Mouse (Mus musculus) natural killer cell, adult 2 months (primary cell): ENCODE measurements around the gene Gzmm.

Experiments used
- DNase-seq, 2 experiments: peaks; one replicate each; pipeline ENCODE4 v3.0.0; 2022; ENCODE audit warnings: low spot score in 2 of 2

The Gzmm gene

DNA sequence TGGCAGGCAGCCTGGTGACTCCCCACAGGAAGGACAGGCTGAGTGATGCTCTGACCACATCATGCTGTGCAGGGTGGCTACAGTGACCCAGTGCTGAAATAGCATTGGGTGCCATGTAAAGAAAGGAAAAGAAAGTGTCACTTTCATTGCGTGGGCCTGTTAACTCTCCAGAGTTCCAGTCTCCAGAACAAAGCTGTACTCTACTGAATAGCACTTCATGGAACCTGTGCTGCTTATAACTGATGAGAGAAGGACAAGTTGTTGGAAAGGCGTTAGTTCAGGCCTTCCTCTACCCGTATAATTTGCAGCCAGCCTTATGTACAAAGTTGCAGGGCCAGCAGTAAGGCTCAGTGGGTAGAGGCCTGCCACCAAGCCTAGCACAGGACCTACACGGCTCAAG, at the start of gene Gzmm:
Gzmm (plus strand) TSS at position 301 of the 400 bp plus-strand sequence.
- DNase-seq = no peak

DNA sequence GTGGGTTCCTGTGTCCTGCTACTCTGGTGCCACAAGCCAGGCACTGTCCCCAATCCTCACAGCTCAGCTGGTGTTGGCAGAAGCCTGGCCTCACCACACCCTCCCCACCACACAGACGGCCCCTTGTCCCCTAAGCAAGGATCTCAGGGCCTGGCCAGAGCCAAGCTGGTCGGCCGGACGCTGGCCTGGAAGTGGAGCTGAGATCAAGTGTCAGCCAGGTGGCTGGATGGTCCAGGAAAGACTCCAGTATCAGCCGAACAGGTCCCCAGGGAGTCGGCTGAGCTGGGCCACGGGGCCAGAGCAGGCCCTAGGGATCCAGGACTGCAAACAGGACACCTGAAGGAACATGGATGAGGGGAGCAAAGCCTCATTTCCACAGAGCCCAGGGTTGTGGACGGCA, 43.1 kb upstream of the Gzmm start, which contains the start of gene Odf3l2:
Odf3l2 (minus strand) TSS at position 28 of the 400 bp plus-strand sequence.
- DNase-seq = no peak

DNA sequence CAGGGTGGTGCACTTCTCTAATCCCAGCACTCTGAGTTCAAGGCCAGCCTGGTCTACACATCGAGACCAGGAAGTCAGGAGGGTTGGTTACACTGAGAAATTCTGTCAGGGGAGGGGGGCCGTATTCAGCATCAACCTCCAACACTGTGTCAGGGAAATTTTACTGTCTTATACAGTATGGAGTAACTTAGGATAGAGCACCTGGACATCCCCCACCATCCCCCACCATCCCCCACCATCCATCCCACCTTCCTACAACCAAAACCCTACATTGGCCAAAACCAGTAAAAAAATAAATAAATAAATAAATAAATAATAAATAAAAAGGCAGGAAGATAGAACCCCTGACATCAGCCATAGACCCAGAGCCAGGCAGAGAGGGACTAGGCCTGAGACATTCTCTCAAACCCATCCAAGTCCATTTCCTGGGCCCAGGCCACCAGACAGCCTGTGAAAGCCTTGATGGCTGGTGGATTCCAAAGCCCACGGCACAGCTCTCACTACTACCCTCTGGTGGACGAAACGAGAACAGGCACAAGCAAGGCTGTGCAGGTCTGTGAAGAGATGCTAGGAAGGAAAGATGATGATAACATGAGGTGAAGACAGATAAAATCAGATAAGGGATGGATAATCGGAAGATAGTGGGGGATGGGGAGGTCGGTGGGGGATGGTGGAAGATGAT, 39.6 kb upstream of the Gzmm start:
- peak; percentile 45 to 56 for DNase-seq

DNA sequence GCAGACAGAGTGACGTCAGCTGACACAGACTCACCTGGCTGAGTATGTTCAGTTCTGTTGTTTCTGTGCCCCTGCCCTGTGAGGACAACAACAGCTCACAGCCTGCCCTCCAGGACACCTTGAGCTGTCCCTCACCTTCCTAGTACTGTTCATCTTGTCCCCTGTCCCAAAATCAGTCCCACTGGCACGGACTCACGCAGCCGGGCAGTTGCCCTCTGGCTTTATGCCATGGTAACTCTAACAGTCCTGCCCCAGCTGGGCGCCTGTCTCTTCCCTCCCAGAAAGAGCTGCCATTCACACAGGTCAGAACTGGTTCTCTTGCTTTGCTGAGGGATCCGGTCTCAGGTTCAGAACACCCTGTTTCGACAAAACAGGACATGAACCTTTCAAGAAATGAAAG, 36.0 kb upstream of the Gzmm start:
- DNase-seq = no peak

DNA sequence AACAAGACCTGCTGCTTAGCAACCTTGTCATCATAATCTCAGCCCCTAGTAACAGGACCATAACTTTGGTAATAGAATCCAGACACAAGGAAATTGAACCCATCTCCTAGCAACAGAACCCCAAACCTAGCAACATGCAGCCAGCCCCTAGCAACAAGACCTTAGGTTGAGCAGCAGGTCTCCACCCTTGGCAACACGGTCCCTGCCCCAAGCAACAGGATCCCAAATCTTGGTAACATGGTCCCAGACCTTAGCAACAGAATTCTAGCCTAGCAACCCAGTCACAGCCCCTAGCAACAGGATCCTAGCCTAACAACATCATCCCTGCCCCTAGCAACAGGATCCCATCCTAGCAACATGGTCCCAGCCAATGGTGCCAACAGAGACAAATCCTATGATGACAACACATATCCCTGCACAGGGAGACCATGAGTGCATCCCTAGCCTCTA, 33.8 kb upstream of the Gzmm start:
- no peak for DNase-seq

DNA sequence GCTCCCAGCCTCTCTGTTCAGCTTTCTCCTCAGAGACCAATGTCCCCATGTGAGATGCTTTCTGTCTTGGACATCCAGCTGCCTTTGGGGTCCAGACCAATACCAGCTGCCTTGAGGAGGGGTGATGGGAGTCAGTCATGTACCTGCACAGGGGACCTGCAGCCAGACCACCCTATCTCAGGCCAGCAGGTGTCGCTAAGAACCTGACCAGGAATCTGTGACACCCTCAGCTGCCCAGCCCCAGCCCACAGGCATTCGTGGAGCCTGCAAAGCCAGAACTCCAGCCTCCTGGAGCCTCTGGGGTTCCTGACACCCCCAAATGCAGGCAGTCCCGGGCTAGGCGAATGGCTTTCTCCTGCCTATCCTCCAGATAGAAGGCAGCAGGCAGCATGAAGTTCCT, 30.0 kb upstream of the Gzmm start:
- no peak for DNase-seq

DNA sequence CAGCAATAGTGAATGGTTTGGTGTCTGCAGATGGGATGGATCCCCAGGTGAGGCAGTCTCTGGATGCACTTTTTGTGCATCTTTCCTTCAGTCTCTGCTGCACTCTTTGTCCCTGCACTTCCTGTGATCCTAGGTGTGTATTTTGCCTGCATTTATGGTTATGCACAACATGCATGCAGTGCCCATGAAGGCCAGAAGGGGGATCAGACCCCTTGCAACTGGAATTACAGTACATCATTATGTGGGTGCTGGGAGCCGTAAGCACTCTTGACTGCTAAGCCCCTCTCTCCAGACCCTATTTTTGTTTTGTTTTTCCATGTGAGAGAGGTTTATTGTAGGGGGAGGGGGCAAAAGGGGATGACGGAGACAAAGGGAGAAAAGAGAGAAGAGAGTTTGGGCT, 28.5 kb upstream of the Gzmm start:
- DNase-seq = no peak

DNA sequence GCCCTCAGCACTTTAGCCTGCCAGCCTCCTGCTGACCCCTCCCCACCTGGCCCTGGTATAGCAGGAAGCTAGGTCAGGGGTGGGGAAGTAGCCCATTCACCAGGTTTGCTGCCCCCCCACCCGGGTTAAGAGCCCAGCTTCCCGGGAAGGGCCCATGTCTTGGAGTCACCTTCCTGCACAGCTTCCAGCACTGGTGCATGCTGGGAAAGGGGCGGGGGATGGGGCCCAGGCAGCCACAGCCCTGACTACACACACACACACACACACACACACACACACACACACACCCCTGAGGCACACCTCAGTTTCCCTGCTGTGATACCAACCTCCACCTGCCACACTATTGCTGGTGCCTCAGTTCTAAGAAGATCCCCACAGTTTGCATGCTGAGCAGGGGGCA, 27.0 kb upstream of the Gzmm start:
- no peak for DNase-seq

DNA sequence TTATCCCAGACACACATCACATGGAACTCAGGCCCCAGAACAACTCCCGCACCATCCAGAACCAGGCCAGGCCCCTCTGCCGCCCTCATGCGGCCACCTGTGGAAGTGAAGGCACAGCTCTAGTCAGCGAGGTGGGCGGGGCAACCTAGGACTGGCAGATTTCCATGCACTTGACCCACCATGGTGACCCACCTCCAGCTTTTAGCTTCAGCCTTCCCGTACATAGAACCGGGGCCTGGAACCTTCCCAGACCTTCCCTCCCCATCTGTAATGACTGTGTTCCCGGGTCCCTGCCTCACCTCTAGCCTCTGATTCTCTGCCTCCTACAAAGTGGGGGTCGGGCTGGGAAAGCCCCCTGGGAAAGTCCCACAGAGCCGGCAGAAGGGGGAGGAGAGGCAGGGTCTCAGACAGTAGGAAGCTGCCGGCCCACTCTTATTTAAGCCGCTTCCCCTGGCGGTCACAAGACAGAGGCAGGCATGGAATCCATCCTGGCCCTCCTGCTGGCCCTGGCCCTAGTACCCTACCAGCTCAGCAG, 24.6 kb upstream of the Gzmm start, which contains the start of gene Madcam1:
Madcam1 (plus strand) TSS at position 429 of the 535 bp plus-strand sequence.
- DNase-seq = peak; percentile 62 to 74

DNA sequence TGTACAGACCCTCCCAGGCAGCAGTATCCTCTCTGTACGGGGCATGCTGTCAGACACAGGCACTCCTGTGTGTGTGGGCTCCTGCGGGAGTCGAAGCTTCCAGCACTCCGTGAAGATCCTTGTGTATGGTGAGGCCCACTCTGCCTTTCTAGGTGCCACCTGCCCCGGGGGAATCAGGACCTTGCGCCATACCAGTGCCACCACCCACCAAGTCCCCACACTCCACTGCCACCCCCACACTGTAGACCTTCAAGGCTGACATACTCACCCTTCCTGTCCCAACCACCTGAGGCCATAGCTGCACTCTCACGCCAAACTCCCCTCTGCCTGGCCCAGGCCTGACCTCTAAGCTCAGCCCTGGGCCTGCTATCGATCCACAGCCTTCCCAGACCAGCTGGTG, 23.8 kb upstream of the Gzmm start:
- DNase-seq = no peak

DNA sequence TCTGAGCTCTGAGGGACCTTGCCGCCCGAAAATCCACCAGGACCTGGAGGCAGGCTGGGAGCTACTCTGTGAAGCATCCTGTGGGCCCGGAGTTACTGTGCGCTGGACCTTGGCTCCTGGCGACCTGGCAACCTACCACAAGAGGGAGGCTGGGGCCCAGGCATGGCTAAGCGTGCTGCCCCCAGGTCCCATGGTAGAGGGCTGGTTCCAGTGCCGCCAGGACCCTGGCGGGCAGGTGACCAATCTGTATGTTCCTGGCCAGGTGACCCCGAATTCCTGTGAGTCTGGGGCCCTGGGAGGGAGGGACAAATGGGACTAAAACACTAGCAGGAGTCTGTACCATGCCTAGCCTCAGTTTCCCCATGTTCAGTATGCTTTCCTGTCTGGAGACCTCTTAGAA, 22.3 kb upstream of the Gzmm start:
- no peak for DNase-seq

DNA sequence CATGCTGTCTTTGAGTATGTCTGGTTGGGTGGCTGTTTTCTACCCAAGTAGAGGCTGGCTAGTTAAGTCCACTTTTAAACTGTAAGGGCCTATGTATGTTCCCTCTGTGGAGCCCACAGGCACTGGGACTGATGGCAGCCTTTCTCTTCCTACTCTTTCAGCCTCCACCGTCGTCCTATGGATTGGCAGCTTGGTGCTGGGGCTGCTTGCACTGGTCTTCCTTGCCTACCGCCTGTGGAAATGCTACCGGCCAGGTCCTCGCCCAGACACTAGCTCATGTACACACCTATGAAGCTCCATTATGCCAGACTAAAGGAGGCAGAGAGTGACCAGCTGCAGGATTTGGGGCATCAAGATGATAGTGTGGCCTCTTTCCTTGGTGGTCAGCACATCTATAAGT, 20.7 kb upstream of the Gzmm start:
- no peak for DNase-seq

DNA sequence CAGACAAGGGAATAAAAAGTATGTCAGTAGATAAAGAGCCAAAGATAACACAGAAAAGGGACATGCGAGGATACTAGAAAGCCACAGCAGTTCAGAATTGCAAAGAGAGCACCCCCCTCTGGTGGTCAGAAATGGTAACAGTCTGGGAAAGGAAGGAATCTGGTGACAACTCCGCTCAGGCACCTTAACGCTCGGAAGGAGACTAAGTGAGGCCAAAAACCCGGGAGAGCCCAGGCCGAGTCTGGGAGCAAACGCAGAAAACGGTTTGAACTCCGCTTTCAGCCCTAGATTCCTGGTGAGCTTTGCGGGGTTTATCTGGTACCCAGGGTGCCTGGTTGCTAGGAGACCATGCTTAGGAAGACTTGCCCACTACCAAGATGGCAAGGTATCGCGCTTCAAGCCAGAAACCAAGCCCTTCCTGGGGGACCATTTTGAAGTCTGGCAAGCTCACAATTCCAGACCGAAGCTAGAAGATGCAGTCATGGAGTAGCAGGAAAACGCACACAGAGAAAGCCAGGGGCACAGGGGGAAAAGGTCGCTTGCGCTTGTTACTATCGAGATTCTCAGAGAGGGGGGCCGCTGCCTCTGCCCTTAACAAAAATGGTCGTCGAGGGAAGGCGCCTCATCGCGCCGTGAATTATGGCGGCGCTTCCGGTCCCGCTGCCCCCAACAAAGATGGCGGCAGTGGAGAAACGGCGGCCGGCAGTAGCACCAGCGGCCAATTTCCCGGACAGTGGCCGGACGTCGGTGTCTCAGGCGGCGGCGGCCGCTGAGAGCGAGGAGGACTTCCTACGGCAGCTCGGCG, 19.8 kb upstream of the Gzmm start, which contains the start of gene Tpgs1:
Tpgs1 (plus strand) TSS at position 599 of the 805 bp plus-strand sequence.
- DNase-seq = peak; percentile 86 to 89

DNA sequence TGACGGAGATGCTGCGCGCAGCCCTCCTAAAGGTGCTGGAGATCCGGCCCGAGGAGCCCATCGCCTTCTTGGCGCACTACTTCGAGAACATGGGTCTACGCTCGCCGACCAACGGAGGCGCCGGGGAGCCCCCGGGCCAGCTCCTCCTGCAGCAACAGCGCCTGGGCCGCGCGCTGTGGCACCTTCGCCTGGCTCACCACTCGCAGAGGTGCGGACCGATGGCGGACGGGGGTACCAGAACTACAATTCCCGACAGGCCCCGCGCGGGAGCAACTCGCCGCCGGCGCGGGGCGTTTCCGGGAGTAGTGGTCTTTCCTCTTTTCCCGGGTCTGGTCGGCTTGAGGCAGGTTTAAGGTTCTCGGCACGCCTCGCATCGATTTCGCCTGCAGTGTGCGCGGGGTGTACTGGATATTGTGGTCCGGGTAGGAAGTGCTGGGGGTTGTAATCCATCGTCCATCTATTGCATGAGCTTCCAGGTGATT, 19.2 kb upstream of the Gzmm start:
- peak; percentile 35 to 44 for DNase-seq

DNA sequence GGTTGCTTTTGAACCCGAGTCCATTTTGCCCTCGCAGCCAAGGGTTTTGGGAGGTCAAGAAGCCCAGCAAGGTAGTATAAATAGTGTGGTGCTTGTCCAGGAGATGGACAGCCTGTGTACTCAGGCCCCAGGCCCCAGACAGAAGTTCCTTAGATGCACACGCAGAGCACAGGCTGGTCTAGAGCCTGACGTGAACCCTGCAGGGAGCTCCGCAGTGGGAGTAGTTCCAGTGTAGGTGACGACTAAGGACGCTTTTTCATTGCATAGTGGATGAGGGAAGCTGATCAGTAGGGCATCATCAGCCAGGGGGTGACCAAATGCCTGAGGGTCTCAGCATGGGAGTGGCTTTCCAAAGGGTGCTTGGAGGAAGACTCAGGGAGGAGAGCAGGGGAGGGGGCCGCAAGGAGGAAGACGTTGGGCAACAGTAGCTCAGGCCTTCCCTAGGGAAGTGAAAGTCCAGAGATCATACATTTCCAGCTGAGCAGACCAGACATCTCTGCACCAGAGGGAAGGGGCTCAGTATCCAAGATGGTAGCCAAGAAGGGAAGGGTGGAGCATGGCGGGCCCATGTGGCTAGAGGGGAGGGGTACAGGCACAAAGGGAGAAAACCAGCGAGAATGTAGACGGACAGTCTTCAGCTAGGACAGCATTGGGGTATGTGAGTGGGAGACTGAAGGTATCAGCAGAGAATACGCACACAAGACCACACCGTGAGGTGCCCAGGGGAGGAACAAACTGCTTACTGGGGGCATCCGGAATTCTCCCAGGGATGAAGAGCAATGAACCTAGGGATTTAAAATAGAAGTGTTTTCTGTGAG, 18.5 kb upstream of the Gzmm start:
- DNase-seq = no peak

DNA sequence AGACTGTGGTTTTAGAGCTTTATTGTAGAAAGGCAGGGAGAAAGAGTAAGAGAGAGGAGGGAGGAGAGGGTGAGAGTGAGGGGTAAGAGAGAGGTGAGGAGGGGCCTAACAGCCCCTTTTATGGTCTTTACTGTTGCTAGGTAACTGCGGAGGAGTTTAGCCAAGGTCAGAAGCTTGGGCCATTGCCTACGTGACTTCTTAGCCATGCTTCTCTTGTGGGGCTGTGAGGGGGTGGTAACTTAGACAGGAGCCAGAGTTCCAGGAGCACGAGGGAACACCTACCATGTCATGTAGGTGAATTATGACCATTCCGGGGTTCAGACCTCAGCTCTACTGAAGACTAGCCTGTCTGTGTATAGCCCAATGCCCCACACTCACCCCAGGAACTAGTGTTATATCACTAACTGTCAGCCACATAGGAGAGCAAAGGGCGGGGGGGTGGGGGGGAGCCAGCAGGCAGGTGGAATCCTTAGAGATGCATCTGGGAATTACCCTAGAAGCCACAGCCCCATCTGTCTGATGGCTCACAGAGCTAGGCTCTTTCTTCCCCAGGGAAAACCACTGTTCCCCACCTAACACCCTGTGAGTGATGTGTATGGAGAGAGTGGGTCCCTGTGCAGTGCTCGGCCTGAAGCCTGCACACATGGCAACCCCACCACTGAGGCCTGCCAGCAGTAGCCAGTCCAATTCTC, 17.3 kb upstream of the Gzmm start:
- no peak for DNase-seq

DNA sequence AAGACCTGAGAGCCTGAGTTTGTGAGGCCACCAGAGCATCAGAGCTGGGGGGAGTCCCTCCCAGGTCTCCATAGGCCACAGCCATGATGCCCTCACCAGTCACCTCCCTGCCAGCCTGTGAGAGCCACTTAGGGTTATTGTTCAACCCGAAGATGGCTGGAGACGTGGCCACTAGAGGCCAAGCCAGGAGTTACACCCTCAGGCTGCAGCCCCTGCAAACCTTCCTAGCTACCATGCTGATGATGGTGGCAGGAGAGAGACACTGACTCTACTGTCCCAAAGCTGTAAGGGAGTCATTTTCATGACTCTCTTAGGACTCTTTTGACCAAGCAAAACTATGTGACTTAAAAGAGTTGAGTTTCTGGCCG, 16.7 kb upstream of the Gzmm start:
- DNase-seq = no peak

DNA sequence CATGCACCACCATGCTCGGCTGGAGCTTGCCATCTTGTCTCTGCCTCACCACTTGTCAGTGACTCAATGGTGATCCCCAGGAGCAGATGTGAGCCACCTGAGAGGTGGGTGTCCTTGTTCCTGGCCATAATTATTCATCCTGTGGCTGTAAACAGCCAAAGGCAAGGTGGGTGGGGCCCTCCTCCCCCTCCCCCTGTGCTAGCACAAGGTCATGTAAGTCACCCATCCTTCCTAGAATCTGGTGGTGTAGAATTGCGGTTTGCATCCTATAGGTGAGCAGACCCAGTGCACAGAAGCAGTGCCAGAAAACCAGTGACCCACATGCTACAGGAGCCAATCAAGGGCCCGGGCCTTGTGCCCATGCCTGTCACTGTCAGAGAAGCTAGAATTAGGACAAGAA, 15.8 kb upstream of the Gzmm start:
- DNase-seq = no peak

DNA sequence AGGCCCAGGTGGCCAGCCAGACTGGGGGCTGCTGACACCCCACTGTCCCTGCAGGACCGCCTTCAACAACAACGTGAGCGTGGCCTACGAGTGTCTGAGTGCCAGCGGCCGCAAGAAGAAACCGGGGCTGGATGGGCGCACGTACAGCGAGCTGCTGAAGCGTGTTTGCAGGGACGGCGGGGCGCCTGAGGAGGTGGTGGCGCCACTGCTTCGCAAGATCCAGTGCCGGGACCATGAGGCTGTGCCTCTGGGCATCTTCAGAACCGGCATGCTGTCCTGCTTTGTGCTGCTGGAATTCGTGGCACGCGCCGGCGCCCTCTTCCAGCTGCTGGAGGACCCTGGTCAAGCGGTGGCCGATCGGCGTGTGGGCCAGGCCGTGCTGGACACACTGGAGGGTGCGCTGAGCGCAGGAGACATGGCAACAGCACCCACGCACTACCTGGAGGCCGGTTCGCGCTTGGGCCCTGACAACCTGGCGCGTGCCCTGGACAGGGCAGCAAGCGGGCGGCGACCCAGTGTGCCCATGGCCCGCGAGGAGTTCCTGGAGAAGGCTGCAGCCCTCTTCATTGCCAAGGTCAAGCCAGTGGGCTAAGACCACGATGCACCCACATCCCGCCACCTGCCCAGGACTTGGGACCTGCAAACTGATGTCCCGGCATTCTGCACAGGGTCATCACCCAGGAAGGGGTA, 13.3 kb upstream of the Gzmm start:
- DNase-seq = no peak
